Mouse (Mus musculus) forebrain, postnatal 0 days (tissue): ENCODE results near the gene Zfp706. TPM values are rescaled to one million over a fixed set of nuclear protein-coding genes. Genes with fewer than 3 reads are reported as not detected.

Source experiments
- ATAC-seq: fragments of 200-750 bp; cut with Nextera tagmentation; 2 replicates; pipeline ENCODE4 v1.8.0; 2017; ENCODE audit warnings: mild to moderate bottlenecking, moderate library complexity
- DNase-seq: peaks from one replicate; pipeline ENCODE4 v3.0.0-alpha.2; 2015
- H3K27ac ChIP-seq: fragments of 300-500 bp; sonication (generic); 2 replicates; pipeline ENCODE4 v1.5.1; 2014; ENCODE audit warnings: low read depth, mild to moderate bottlenecking, antibody characterized with exemption, low read length, moderate library complexity, mixed read lengths
- H3K27me3 ChIP-seq: fragments of 300-500 bp; sonication (generic); 2 replicates; pipeline ENCODE4 v1.6.1; 2014; ENCODE audit warnings: mild to moderate bottlenecking, low read length, mixed read lengths; ENCODE audit not compliant: insufficient read depth
- H3K36me3 ChIP-seq: fragments of 300-500 bp; sonication (generic); 2 replicates; pipeline ENCODE4 v1.6.1; 2014; ENCODE audit warnings: mild to moderate bottlenecking, moderate library complexity; ENCODE audit not compliant: insufficient read depth
- H3K4me1 ChIP-seq: fragments of 300-500 bp; sonication (generic); 2 replicates; pipeline ENCODE4 v1.6.1; 2014; ENCODE audit warnings: antibody characterized with exemption; ENCODE audit not compliant: insufficient read depth
- H3K4me2 ChIP-seq: fragments of 300-500 bp; sonication (generic); 2 replicates; pipeline ENCODE4 v1.6.1; 2014; ENCODE audit warnings: low read depth, mild to moderate bottlenecking, moderate library complexity
- H3K4me3 ChIP-seq: fragments of 300-500 bp; sonication (generic); 2 replicates; pipeline ENCODE4 v1.5.1; 2014; ENCODE audit warnings: low read depth, low read length, mixed read lengths
- H3K9ac ChIP-seq: fragments of 300-500 bp; sonication (generic); 2 replicates; pipeline ENCODE4 v1.6.1; 2014; ENCODE audit warnings: mild to moderate bottlenecking
- H3K9me3 ChIP-seq: fragments of 300-500 bp; sonication (generic); 2 replicates; pipeline ENCODE4 v1.6.1; 2016; ENCODE audit warnings: low read length
- CTCF ChIP-seq: sonication (generic); IDR thresholded peaks from 2 replicates; pipeline ENCODE4 v1.5.1; 2016; ENCODE audit warnings: antibody characterized with exemption, control low read depth, low read depth
- WGBS: fragments of 180-500 bp; shearing (Covaris S2); extraction: QIAGEN DNeasy Blood & Tissue Kit; methylation state at CpG from one replicate; pipeline ENCODE4 v1.1.7; 2014; 5-methylcytosine and 5-hydroxymethylcytosine counted together
- polyA plus RNA-seq: library from polyadenylated mRNA; unstranded; fragments of >200 nt; fragmentation: Nextera tagmentation; extraction: Ambion mirVana; gene quantifications from 2 replicates; pipeline ENCODE4 v1.2.1, GENCODE M21; 2015
- total RNA-seq: library from RNA; depleted of rRNA; stranded (reverse); fragments of >200 nt; gene quantifications from 2 replicates; pipeline ENCODE4 v1.2.3, GENCODE M21; 2014

Gene Zfp706
- total and polyA plus RNA-seq, 2 experiments from 2014 or later, result 71.0 to 575 TPM

DNA sequence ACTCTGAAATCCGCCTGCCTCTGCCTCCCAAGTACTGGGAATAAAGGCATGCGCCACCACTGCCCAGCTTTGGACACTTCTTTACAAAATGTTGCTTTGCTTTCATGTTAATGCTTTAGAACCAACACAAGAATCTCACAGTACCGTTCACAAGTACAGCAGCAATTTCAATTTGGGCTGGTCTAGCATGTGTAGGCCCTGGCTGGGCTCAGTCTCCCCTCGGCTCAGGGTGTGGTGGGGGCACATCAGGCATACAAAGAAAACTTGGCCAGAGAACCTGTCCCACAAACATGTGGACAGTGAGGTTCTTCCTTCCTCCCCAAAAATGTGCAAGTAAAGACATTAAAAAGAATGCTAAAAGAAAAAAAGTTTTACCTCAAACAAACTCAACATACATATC is 12.4 kb downstream of the Zfp706 start:
- no peak overlapping the region for H3K4me3 ChIP-seq
- DNase-seq (no peak), ATAC-seq (no peak)
- no peaks in the 10 kb centered on the region for H3K4me1 ChIP-seq
- 90% methylated on average over 4 of the region's 4 CpGs for WGBS
- no peaks in the 10 kb centered on the region for H3K27me3 ChIP-seq
- H3K36me3 ChIP-seq, result peaks cover 28% of the 10 kb centered on the region
- no peak overlapping the region for H3K4me2 ChIP-seq
- H3K9ac ChIP-seq, result no peak overlapping the region
- TF ChIP-seq CTCF, result no peak
- no peaks in the 10 kb centered on the region for H3K9me3 ChIP-seq
- no peak overlapping the region for H3K27ac ChIP-seq

DNA sequence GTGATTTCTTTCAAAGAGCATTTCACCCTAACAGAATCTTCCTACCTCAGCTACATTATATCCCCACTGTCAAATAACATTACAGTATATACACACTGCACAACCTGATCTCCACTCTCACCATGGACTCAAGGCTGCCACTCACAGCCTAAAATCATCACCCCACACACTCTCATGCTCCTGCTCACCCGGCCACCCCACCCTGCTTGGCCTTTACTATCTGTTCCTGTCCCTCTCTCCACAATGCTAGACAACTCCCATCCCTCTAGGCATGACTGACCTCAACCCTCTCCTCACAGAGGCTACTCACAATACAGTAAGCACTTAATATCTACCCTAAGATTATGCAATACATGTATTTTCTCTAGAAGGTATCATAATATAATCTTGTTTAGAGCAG is 12.9 kb downstream of the Zfp706 start:
- Histone ChIP-seq H3K4me3 (no peak overlapping the region), H3K27ac (no peak overlapping the region), H3K9me3 (no peaks in the 10 kb centered on the region), H3K4me2 (no peak overlapping the region), H3K9ac (no peak overlapping the region), H3K27me3 (no peaks in the 10 kb centered on the region), H3K4me1 (no peaks in the 10 kb centered on the region), H3K36me3 (peaks cover 23% of the 10 kb centered on the region)
- TF ChIP-seq CTCF, result no peak
- no peak for ATAC-seq
- WGBS, result 86% methylated on average over 1 of the region's 1 CpGs
- no peak for DNase-seq

GRCm38 (mm10) chr15:36993435-36994178 is 14.0 kb downstream of the Zfp706 start:
- Histone ChIP-seq H3K27ac (no peak overlapping the region), H3K9ac (no peak overlapping the region), H3K4me1 (no peaks in the 10 kb centered on the region), H3K4me3 (no peak overlapping the region), H3K27me3 (no peaks in the 10 kb centered on the region), H3K9me3 (no peaks in the 10 kb centered on the region), H3K4me2 (no peak overlapping the region), H3K36me3 (peaks cover 15% of the 10 kb centered on the region)
- 0 out of 2 replicates have a peak, but pooled peaks have one; percentile 12 for ATAC-seq
- DNase-seq, result no peak
- WGBS, result 27% methylated on average over 8 of the region's 8 CpGs
- TF ChIP-seq CTCF, result no peak

DNA sequence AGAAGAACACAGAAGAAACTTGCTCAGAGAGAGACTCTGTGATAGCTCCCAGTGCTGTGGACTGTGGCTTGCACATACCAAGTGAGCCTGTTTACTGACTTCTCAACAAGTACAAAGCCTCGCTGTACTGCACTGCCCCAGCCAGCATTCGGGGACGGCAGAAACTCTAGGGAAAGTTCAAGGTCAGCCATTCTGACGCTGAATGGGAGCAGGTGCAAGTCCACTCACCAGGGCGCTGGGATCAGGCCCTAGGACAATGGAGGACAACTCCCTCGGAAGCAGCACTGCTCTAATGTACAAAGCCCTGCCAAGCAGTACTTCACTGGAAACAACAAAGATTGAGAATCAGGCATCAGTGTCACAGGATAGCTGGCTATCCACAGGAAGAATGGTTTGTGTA is 16.2 kb downstream of the Zfp706 start:
- H3K9ac ChIP-seq, result no peak overlapping the region
- H3K4me2 ChIP-seq, result no peak overlapping the region
- no peaks in the 10 kb centered on the region for H3K27me3 ChIP-seq
- no peak overlapping the region for H3K27ac ChIP-seq
- H3K36me3 ChIP-seq, result no peaks in the 10 kb centered on the region
- ATAC-seq (no peak), DNase-seq (no peak)
- no peak overlapping the region for H3K4me3 ChIP-seq
- H3K9me3 ChIP-seq, result no peaks in the 10 kb centered on the region
- no peaks in the 10 kb centered on the region for H3K4me1 ChIP-seq
- WGBS, result 41% methylated on average over 6 of the region's 6 CpGs
- TF ChIP-seq CTCF, result no peak

DNA sequence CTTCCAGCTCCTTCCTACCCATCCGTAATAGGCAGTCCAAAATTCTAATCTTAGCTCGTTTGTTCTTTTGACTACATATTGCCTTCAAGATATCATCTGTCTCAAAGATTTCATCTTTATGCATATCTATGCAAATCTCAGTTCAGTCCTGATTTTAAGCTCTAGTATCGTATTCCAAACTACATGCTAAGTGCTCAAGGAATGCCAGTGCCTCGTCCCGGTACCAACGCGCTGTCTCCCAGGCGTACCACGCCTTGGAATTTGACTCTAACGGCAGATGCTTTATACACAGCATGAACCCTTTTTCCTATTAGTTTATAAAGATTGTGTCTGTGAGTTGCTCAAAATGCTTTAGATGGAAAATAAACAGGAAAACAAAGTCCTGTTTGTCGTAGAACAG is 17.7 kb downstream of the Zfp706 start:
- TF ChIP-seq CTCF, result no peak
- H3K27me3 ChIP-seq, result no peaks in the 10 kb centered on the region
- H3K4me3 ChIP-seq, result no peak overlapping the region
- WGBS, result 57% methylated on average over 11 of the region's 11 CpGs
- ATAC-seq, result peak; percentile 81
- H3K9ac ChIP-seq, result no peak overlapping the region
- H3K9me3 ChIP-seq, result no peaks in the 10 kb centered on the region
- H3K36me3 ChIP-seq, result no peaks in the 10 kb centered on the region
- H3K27ac ChIP-seq, result peak overlapping the region; percentile 68
- no peak overlapping the region for H3K4me2 ChIP-seq
- 0 out of 2 replicates have a peak, but pooled peaks cover 4% of the 10 kb centered on the region for H3K4me1 ChIP-seq
- DNase-seq, result peak; percentile 36

- Histone ChIP-seq H3K9me3 (no peaks in the 10 kb centered on the region), H3K27ac (no peak overlapping the region), H3K27me3 (no peaks in the 10 kb centered on the region), H3K9ac (no peak overlapping the region), H3K36me3 (no peaks in the 10 kb centered on the region), H3K4me1 (0 out of 2 replicates have a peak, but pooled peaks cover 4% of the 10 kb centered on the region), H3K4me3 (no peak overlapping the region), H3K4me2 (no peak overlapping the region)
- DNase-seq, result no peak
- ATAC-seq, result no peak
- no peak for TF ChIP-seq CTCF
- WGBS, result 88% methylated on average over 2 of the region's 2 CpGs
These were observed 18.9 kb downstream of the Zfp706 start for GRCm38 (mm10) chr15:36988718-36989115.

- 83% methylated on average over 13 of the region's 13 CpGs for WGBS
- no peaks in the 10 kb centered on the region for H3K27me3 ChIP-seq
- ATAC-seq, result no peak
- H3K36me3 ChIP-seq, result no peaks in the 10 kb centered on the region
- no peak overlapping the region for H3K4me2 ChIP-seq
- H3K4me1 ChIP-seq, result 0 out of 2 replicates have a peak, but pooled peaks cover 4% of the 10 kb centered on the region
- no peak overlapping the region for H3K4me3 ChIP-seq
- no peak for DNase-seq
- TF ChIP-seq CTCF, result no peak
- H3K9ac ChIP-seq, result no peak overlapping the region
- H3K9me3 ChIP-seq, result no peaks in the 10 kb centered on the region
- H3K27ac ChIP-seq, result no peak overlapping the region
These were observed 19.4 kb downstream of the Zfp706 start for GRCm38 (mm10) chr15:36987976-36988717.
